Mouse (Mus musculus): ENCODE data around the gene Ttc21a. TPM values are rescaled to one million over a fixed set of nuclear protein-coding genes. Genes with fewer than 3 reads are reported as not detected.
"Not testable (repeated sequence)": the region's sequence is repeated elsewhere in the genome, so short reads cannot be mapped to it uniquely, and the experiment has no call there.

Gene Ttc21a
- polyA plus RNA-seq, 1 experiment from 2014 or later = 0.04 TPM

DNA sequence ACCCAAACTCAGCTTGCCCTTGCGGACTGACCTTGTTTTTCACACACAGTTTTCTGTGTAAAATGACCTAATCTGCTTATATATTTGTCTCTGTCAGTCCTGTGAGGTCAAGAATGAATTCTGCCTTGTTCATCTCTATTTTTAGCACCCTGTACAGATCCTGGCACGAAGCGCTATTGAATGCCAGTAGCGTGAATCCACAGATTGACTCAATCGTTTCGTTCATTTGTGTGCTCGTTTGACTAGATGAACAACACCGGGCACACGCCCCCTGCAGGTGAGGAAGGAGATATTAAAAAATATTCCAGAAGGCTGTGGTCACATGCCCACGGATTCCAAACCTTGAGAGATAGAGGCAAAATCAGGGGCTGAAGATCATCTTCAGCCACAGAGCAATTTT, 74.1 kb downstream of the Ttc21a start:
- Histone ChIP-seq H3K27me3 (replicated peaks; ENCODE audit: control insufficient read depth, insufficient read depth, low read length) (no peaks in the 10 kb centered on the region), H3K36me3 (ENCODE audit: control insufficient read depth, insufficient read depth, low read length) (no peaks in the 10 kb centered on the region), H3K4me1 (ENCODE audit: control insufficient read depth, insufficient read depth, low read length) (peaks cover 7% of the 10 kb centered on the region), H3K9ac (ENCODE audit: low read depth, low read length) (peak overlapping the region; percentile 3; the same call in 1 of the 2 replicates), H3K4me3 (ENCODE audit: low read length) (peak overlapping the region; percentile 42), H3K9me3 (ENCODE audit: control insufficient read depth, low read length) (peaks cover 3% of the 10 kb centered on the region; the same call in 1 of the 2 replicates), H3K4me2 (ENCODE audit: low read depth, low read length) (peak overlapping the region; percentile 82), H3K27ac (ENCODE audit: low read length) (peak overlapping the region; percentile 66)
- peak; percentile 66 for ATAC-seq
- under 1% methylated on average over 10 of the region's 10 CpGs for WGBS

DNA sequence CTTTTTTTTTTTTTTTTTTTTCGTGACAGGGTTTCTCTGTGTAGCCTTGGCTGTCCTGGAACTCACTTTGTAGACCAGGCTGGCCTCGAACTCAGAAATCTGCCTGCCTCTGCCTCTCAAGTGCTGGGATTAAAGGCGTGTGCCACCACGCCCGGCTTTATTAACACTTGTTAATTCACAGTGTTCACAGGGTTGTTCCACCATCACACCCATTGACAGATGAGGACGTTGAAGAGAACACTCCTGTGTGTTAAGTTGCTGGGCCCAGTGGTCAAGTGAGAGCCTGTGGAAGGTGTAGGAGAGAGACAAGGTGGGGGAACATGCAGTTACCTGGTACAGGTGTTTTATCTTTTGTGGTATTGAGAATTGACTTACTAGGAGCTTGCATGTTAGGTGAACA, 74.8 kb downstream of the Ttc21a start:
- H3K27me3 ChIP-seq (replicated peaks; ENCODE audit: control insufficient read depth, insufficient read depth, low read length); H3K9me3 ChIP-seq (ENCODE audit: control insufficient read depth, low read length); H3K4me1 ChIP-seq (ENCODE audit: control insufficient read depth, insufficient read depth, low read length); H3K4me2 ChIP-seq (ENCODE audit: low read depth, low read length); H3K36me3 ChIP-seq (ENCODE audit: control insufficient read depth, insufficient read depth, low read length); ATAC-seq; H3K9ac ChIP-seq (ENCODE audit: low read depth, low read length); H3K4me3 ChIP-seq (ENCODE audit: low read length); H3K27ac ChIP-seq (ENCODE audit: low read length): not testable (repeated sequence)
- WGBS = 79% methylated on average over 6 of the region's 6 CpGs

DNA sequence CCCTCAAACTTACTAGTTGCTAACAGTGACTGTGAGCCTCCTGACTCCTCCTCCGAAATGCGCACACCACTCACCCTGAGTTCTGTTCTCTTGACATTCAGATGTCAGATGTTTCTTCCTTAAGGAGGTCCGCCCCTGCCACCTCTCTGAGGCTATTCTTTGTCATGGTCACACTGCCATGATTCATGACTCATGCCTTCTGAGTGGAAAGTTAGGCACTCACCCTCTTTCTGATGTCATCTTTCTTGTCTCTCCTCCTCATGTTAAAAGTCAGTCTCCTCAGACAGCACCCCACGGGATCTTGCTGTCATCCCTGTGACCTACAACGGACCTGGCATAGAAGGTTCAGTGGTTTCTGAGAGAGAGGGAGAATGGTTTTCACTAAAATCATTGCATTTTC, 75.4 kb downstream of the Ttc21a start:
- no peak overlapping the region for H3K9ac ChIP-seq (ENCODE audit: low read depth, low read length)
- no peaks in the 10 kb centered on the region for H3K36me3 ChIP-seq (ENCODE audit: control insufficient read depth, insufficient read depth, low read length)
- no peak overlapping the region for H3K4me2 ChIP-seq (ENCODE audit: low read depth, low read length)
- no peak for ATAC-seq
- WGBS = 91% methylated on average over 5 of the region's 5 CpGs
- peaks cover 7% of the 10 kb centered on the region for H3K4me1 ChIP-seq (ENCODE audit: control insufficient read depth, insufficient read depth, low read length)
- no peak overlapping the region for H3K27ac ChIP-seq (ENCODE audit: low read length)
- H3K9me3 ChIP-seq (ENCODE audit: control insufficient read depth, low read length) = peaks cover 1% of the 10 kb centered on the region; the same call in 1 of the 2 replicates
- no peaks in the 10 kb centered on the region for H3K27me3 ChIP-seq (replicated peaks; ENCODE audit: control insufficient read depth, insufficient read depth, low read length)
- H3K4me3 ChIP-seq (ENCODE audit: low read length) = no peak overlapping the region

DNA sequence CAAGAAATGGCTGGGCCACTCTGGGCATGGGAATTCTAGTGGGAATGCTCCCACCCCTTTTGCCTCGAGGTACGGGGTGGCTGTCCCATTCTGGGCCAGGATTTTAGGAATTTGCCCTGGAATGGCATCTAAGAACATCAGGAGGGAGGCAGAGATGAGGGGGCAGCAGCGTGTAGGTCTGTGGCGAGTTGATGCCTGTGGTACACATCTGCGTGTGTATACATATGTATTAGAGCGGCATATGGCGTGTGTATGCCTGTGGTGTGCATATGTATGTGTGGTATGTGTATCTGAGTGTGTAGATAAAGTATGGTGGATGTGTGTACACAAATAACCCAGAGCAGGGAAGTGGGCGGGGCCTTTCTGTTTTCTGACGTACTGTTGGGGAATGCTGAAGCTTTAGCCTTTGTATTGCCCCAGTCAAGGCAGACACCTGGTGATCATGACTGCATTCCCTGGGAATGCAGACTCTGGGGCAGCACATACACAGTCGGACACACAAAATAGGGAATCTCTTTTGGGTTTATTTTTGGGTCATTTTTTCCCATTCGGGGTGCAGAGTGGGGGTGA, 75.9 kb downstream of the Ttc21a start:
- Histone ChIP-seq H3K27ac (ENCODE audit: low read length) (no peak overlapping the region), H3K4me2 (ENCODE audit: low read depth, low read length) (no peak overlapping the region), H3K27me3 (replicated peaks; ENCODE audit: control insufficient read depth, insufficient read depth, low read length) (no peaks in the 10 kb centered on the region), H3K4me3 (ENCODE audit: low read length) (no peak overlapping the region), H3K9me3 (ENCODE audit: control insufficient read depth, low read length) (no peaks in the 10 kb centered on the region), H3K36me3 (ENCODE audit: control insufficient read depth, insufficient read depth, low read length) (no peaks in the 10 kb centered on the region), H3K4me1 (ENCODE audit: control insufficient read depth, insufficient read depth, low read length) (peaks cover 7% of the 10 kb centered on the region), H3K9ac (ENCODE audit: low read depth, low read length) (no peak overlapping the region)
- 68% methylated on average over 11 of the region's 11 CpGs for WGBS
- no peak for ATAC-seq

DNA sequence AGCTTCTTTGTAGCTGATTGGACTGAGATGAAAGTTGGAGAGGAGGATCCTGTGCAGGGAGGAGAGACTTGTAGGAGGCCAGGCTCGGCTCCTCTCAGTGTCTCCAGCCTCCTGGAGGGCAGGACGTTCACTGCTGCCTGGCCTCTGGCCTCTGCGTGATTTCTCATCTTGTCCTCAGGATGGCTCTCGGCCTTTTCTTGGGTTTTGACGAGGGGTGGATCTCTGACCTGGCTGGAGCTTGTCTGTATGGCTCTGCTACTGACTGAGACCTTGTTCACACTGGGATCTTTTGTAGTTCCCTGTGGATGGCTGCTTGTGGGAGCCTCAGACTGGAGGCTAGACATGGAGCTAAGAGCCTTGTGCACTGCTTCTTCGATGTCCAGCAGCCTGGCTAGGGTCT, 77.4 kb downstream of the Ttc21a start:
- H3K4me2 ChIP-seq (ENCODE audit: low read depth, low read length) = no peak overlapping the region
- peaks cover 7% of the 10 kb centered on the region for H3K4me1 ChIP-seq (ENCODE audit: control insufficient read depth, insufficient read depth, low read length)
- no peaks in the 10 kb centered on the region for H3K9me3 ChIP-seq (ENCODE audit: control insufficient read depth, low read length)
- WGBS = 66% methylated on average over 6 of the region's 6 CpGs
- ATAC-seq = no peak
- no peaks in the 10 kb centered on the region for H3K36me3 ChIP-seq (ENCODE audit: control insufficient read depth, insufficient read depth, low read length)
- H3K27ac ChIP-seq (ENCODE audit: low read length) = no peak overlapping the region
- H3K4me3 ChIP-seq (ENCODE audit: low read length) = no peak overlapping the region
- 0 out of 2 replicates have a peak overlapping the region, but pooled peaks have one; percentile 24 for H3K9ac ChIP-seq (ENCODE audit: low read depth, low read length)
- no peaks in the 10 kb centered on the region for H3K27me3 ChIP-seq (replicated peaks; ENCODE audit: control insufficient read depth, insufficient read depth, low read length)

DNA sequence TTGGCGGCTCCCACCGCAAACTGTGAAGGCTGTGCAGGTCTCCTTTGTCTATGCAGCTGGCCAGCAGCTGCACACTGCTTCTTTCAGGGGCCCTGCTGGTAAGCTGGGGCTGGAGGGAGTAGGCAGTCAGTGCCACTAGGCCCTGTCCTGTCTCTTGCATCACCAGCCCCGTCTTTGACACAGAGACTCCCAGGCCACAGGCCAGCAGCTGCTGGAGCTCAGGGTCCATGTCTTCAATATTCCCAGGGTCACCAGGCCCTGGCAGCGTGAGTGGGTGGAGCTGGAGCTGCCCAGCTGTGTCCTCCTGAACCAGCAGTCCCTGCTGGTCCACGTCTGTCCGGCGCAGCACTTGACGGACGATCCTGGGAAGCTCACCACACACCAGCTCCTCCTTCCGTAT, 79.5 kb downstream of the Ttc21a start:
- H3K4me1 ChIP-seq (ENCODE audit: control insufficient read depth, insufficient read depth, low read length) = peaks cover 12% of the 10 kb centered on the region
- WGBS = 63% methylated on average over 10 of the region's 10 CpGs
- H3K27ac ChIP-seq (ENCODE audit: low read length) = no peak overlapping the region
- H3K9ac ChIP-seq (ENCODE audit: low read depth, low read length) = no peak overlapping the region
- H3K27me3 ChIP-seq (replicated peaks; ENCODE audit: control insufficient read depth, insufficient read depth, low read length) = no peaks in the 10 kb centered on the region
- no peak overlapping the region for H3K4me3 ChIP-seq (ENCODE audit: low read length)
- no peak for ATAC-seq
- H3K36me3 ChIP-seq (ENCODE audit: control insufficient read depth, insufficient read depth, low read length) = no peaks in the 10 kb centered on the region
- no peaks in the 10 kb centered on the region for H3K9me3 ChIP-seq (ENCODE audit: control insufficient read depth, low read length)
- H3K4me2 ChIP-seq (ENCODE audit: low read depth, low read length) = no peak overlapping the region

Other genes starting within 250 kb of the Ttc21a start
- 0.02 TPM in 1 of 2 replicates, not detected in the other for gene Scn10a, start 218.3 kb upstream of the Ttc21a start, polyA plus RNA-seq (2015; fragmentation: Nextera tagmentation; extraction: Ambion mirVana)
- gene Scn11a, start 112.2 kb upstream of the Ttc21a start, polyA plus RNA-seq (2015; fragmentation: Nextera tagmentation; extraction: Ambion mirVana) = 0.04 TPM in 1 of 2 replicates, not detected in the other
- gene Wdr48, start 42.7 kb upstream of the Ttc21a start, polyA plus RNA-seq (2015; fragmentation: Nextera tagmentation; extraction: Ambion mirVana) = 34.0 and 36.7 TPM in 2 replicates
- 39.3 and 39.5 TPM in 2 replicates for gene Gorasp1, start within 50 bp of the Ttc21a start, polyA plus RNA-seq (2015; fragmentation: Nextera tagmentation; extraction: Ambion mirVana)
- 5.0 and 5.1 TPM in 2 replicates for gene Csrnp1, start 47.1 kb downstream of the Ttc21a start, polyA plus RNA-seq (2015; fragmentation: Nextera tagmentation; extraction: Ambion mirVana)
- 0.06 and 0.07 TPM in 2 replicates for gene Xirp1, start 86.0 kb downstream of the Ttc21a start, polyA plus RNA-seq (2015; fragmentation: Nextera tagmentation; extraction: Ambion mirVana)
- gene Cx3cr1, start 132.3 kb downstream of the Ttc21a start, polyA plus RNA-seq (2015; fragmentation: Nextera tagmentation; extraction: Ambion mirVana) = 8.3 and 9.2 TPM in 2 replicates
- 0.70 and 0.72 TPM in 2 replicates for gene Ccr8, start 154.5 kb downstream of the Ttc21a start, polyA plus RNA-seq (2015; fragmentation: Nextera tagmentation; extraction: Ambion mirVana)
- 24.3 and 28.9 TPM in 2 replicates for gene Slc25a38, start 172.8 kb downstream of the Ttc21a start, polyA plus RNA-seq (2015; fragmentation: Nextera tagmentation; extraction: Ambion mirVana)
- gene Rpsa, start 190.1 kb downstream of the Ttc21a start, polyA plus RNA-seq (2015; fragmentation: Nextera tagmentation; extraction: Ambion mirVana) = 1,264 and 1,381 TPM in 2 replicates
- not detected in 2 replicates for gene Mobp, start 212.1 kb downstream of the Ttc21a start, polyA plus RNA-seq (2015; fragmentation: Nextera tagmentation; extraction: Ambion mirVana)

Data from intestine, embryonic 16.5 days (tissue).